Mouse (Mus musculus) bone marrow, adult 2 months (tissue): Measurements from ENCODE around the gene Ugcg.

Experiments used
- CTCF ChIP-seq: fragments of 200-500 bp; IDR thresholded peaks from 2 replicates; pipeline ENCODE4 v1.5.1; 2011; ENCODE audit warnings: low read length, control low read depth; ENCODE audit not compliant: control insufficient read depth, insufficient read depth
- POLR2A ChIP-seq: fragments of 200-500 bp; IDR thresholded peaks from 2 replicates; pipeline ENCODE4 v1.6.1; 2011; ENCODE audit warnings: low read depth, mild to moderate bottlenecking, control low read depth, low read length, borderline replicate concordance; ENCODE audit not compliant: control insufficient read depth

DNA sequence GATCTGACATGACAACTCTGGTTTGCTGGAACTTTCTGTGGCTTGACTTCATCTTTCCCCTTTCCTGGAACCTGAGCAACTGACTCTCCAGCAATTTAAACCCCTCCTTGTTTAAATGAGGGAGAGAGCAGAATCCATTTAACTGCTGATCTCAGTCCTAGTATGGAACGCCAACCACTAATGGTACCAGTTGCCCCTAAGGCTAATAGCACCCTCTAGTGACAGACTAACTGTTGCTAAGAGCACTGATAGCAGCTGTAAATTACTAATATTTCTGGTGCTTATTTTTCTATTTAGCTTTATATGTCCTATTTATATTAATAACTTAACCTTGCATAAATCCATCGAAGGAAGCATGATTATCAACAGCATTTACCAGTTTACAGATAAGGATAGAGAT, 74.4 kb downstream of the Ugcg start:
- TF ChIP-seq CTCF (peak; percentile 31; the same call in 1 of the 2 replicates), POLR2A (no peak)
